Mouse (Mus musculus) forebrain, embryonic 16.5 days (tissue): Measurements from ENCODE around the gene Folr1. TPM values are rescaled to one million over a fixed set of nuclear protein-coding genes. Genes with fewer than 3 reads are reported as not detected.

Source experiments
- microRNA-seq: library from miRNA; unstranded; fragments of <30 nt; microRNA quantifications from one replicate; pipeline ENCODE4, GENCODE M21; 2017
- polyA plus RNA-seq: library from polyadenylated mRNA; unstranded; fragments of >200 nt; fragmentation: Nextera tagmentation; extraction: Ambion mirVana; gene quantifications from 2 replicates; pipeline ENCODE4 v1.2.1, GENCODE M21; 2015

Gene Folr1
- polyA plus RNA-seq, 1 experiment from 2014 or later: 19.2 TPM

Small RNA genes lying within 50 kb of the gene (microRNA-seq; reads per million reads assigned to microRNA genes)
- not detected for gene Gm22655

Other genes starting within 250 kb of the Folr1 start
- 42.0 and 51.9 TPM in 2 replicates for gene Clpb, start 207.2 kb downstream of the Folr1 start, polyA plus RNA-seq
- not detected in 2 replicates for gene Phox2a, start 52.5 kb downstream of the Folr1 start, polyA plus RNA-seq
- 20.0 and 20.5 TPM in 2 replicates for gene Inppl1, start 32.6 kb downstream of the Folr1 start, polyA plus RNA-seq
- 0.65 and 0.94 TPM in 2 replicates for gene Folr2, start 13.6 kb downstream of the Folr1 start, polyA plus RNA-seq
- gene Anapc15, start 7.1 kb downstream of the Folr1 start, polyA plus RNA-seq: 68.6 and 72.3 TPM in 2 replicates
- 149 and 166 TPM in 2 replicates for gene Lamtor1, start 35.1 kb upstream of the Folr1 start, polyA plus RNA-seq
- gene Tomt, start 35.6 kb upstream of the Folr1 start, polyA plus RNA-seq: 0.54 and 0.72 TPM in 2 replicates
- gene Lrrc51, start 63.1 kb upstream of the Folr1 start, polyA plus RNA-seq: 9.4 and 9.6 TPM in 2 replicates
- gene Numa1, start 63.3 kb upstream of the Folr1 start, polyA plus RNA-seq: 64.8 and 68.6 TPM in 2 replicates
- gene Il18bp, start 147.9 kb upstream of the Folr1 start, polyA plus RNA-seq: 3.5 and 5.0 TPM in 2 replicates
- 36.3 TPM in 2 replicates for gene Rnf121, start 194.7 kb upstream of the Folr1 start, polyA plus RNA-seq
- 34.8 and 41.2 TPM in 2 replicates for gene Xndc1, start 194.7 kb upstream of the Folr1 start, polyA plus RNA-seq
- 1.3 and 1.7 TPM in 2 replicates for gene Xntrpc, start 194.9 kb upstream of the Folr1 start, polyA plus RNA-seq
- gene Trpc2, start 212.3 kb upstream of the Folr1 start, polyA plus RNA-seq: 0.24 TPM in 1 of 2 replicates, not detected in the other
- gene Art1, start 231.0 kb upstream of the Folr1 start, polyA plus RNA-seq: 0.10 and 0.48 TPM in 2 replicates
- gene Art5, start 238.7 kb upstream of the Folr1 start, polyA plus RNA-seq: 0.70 and 0.71 TPM in 2 replicates
- 0.08 TPM in 1 of 2 replicates, not detected in the other for gene Chrna10, start 246.0 kb upstream of the Folr1 start, polyA plus RNA-seq